Mouse (Mus musculus) B cell, adult 2 months (primary cell): ENCODE measurements around the gene Hspa12a.

Experiments
- DNase-seq, 2 experiments: peaks; one replicate each; pipeline ENCODE4 v3.0.0; 2022

Gene Hspa12a

GRCm38 (mm10) chr19:58942841-58943828 is at the start of gene Hspa12a, which contains the start of gene Eno4:
Gene Hspa12a (minus strand): TSS chr19:58943654.
Gene Eno4 (plus strand): TSS chr19:58943425.
- peak; percentile 93 for DNase-seq

- no peak for DNase-seq
Measured at GRCm38 (mm10) chr19:58981571-58981970, 38.1 kb upstream of the Hspa12a start.

GRCm38 (mm10) chr19:58980056-58980440 is 36.6 kb upstream of the Hspa12a start:
- no peak for DNase-seq

- no peak for DNase-seq
Measured at GRCm38 (mm10) chr19:58979436-58980055, 36.1 kb upstream of the Hspa12a start.

- no peak for DNase-seq
Measured at GRCm38 (mm10) chr19:58978401-58979171, 35.1 kb upstream of the Hspa12a start.

- DNase-seq = no peak
Measured at GRCm38 (mm10) chr19:58975216-58975863, 31.9 kb upstream of the Hspa12a start.

- DNase-seq = no peak
Measured at GRCm38 (mm10) chr19:58974126-58974525, 30.7 kb upstream of the Hspa12a start.

GRCm38 (mm10) chr19:58970826-58971225 is 27.4 kb upstream of the Hspa12a start:
- DNase-seq = no peak

- no peak for DNase-seq
Measured at GRCm38 (mm10) chr19:58968731-58969506, 25.5 kb upstream of the Hspa12a start.

GRCm38 (mm10) chr19:58963011-58963410 is 19.6 kb upstream of the Hspa12a start:
- DNase-seq = no peak

GRCm38 (mm10) chr19:58954779-58955178 is 11.3 kb upstream of the Hspa12a start:
- DNase-seq = no peak

GRCm38 (mm10) chr19:58952236-58952635 is 8.8 kb upstream of the Hspa12a start:
- no peak for DNase-seq

GRCm38 (mm10) chr19:58951521-58951920 is 8.1 kb upstream of the Hspa12a start:
- DNase-seq = no peak

GRCm38 (mm10) chr19:58945959-58946358 is 2.5 kb upstream of the Hspa12a start:
- no peak for DNase-seq

- no peak for DNase-seq
Measured at GRCm38 (mm10) chr19:58933062-58933461, 10.4 kb downstream of the Hspa12a start.

GRCm38 (mm10) chr19:58931081-58931800 is 12.2 kb downstream of the Hspa12a start:
- DNase-seq = no peak

- no peak for DNase-seq
Measured at GRCm38 (mm10) chr19:58919148-58919547, 24.3 kb downstream of the Hspa12a start.

GRCm38 (mm10) chr19:58918597-58918996 is 24.9 kb downstream of the Hspa12a start:
- no peak for DNase-seq

GRCm38 (mm10) chr19:58913301-58913700 is 30.2 kb downstream of the Hspa12a start:
- no peak for DNase-seq

- DNase-seq = peak; percentile 59
Measured at GRCm38 (mm10) chr19:58911386-58911785, 32.1 kb downstream of the Hspa12a start.

GRCm38 (mm10) chr19:58910941-58911368 is 32.5 kb downstream of the Hspa12a start:
- peak in 1 of 2 experiments; percentile 21 for DNase-seq
